Mouse (Mus musculus) liver, embryonic 15.5 days (tissue): ENCODE results near the gene Nsun2. TPM values are rescaled to one million over a fixed set of nuclear protein-coding genes. Genes with fewer than 3 reads are reported as not detected.
"Not testable (repeated sequence)": the region's sequence is repeated elsewhere in the genome, so short reads cannot be mapped to it uniquely, and the experiment has no call there.

ENCODE experiments used
- ATAC-seq: fragments of 200-750 bp; cut with Nextera tagmentation; 2 replicates; pipeline ENCODE4 v1.8.0; 2017; ENCODE audit warnings: moderate number of reproducible peaks, mild to moderate bottlenecking, moderate library complexity; ENCODE audit not compliant: insufficient read depth
- H3K27ac ChIP-seq: fragments of 300-500 bp; sonication (generic); replicated peaks from 2 replicates; pipeline ENCODE4 v1.5.1; 2015; ENCODE audit warnings: mild to moderate bottlenecking, inconsistent platforms
- H3K27me3 ChIP-seq: fragments of 300-500 bp; sonication (generic); 2 replicates; pipeline ENCODE4 v1.6.1; 2015; ENCODE audit warnings: mild to moderate bottlenecking, inconsistent platforms
- H3K36me3 ChIP-seq: fragments of 300-500 bp; sonication (generic); replicated peaks from 2 replicates; pipeline ENCODE4 v1.6.1; 2015; ENCODE audit warnings: moderate library complexity, mild to moderate bottlenecking, inconsistent platforms
- H3K4me1 ChIP-seq: fragments of 300-500 bp; sonication (generic); replicated peaks from 2 replicates; pipeline ENCODE4 v1.6.1; 2015; ENCODE audit warnings: inconsistent platforms
- H3K4me2 ChIP-seq: fragments of 300-500 bp; sonication (generic); 2 replicates; pipeline ENCODE4 v1.6.1; 2015; ENCODE audit warnings: moderate library complexity, mild to moderate bottlenecking, inconsistent platforms
- H3K4me3 ChIP-seq: fragments of 300-500 bp; sonication (generic); replicated peaks from 2 replicates; pipeline ENCODE4 v1.5.1; 2015; ENCODE audit warnings: mild to moderate bottlenecking, inconsistent platforms
- H3K9ac ChIP-seq: fragments of 300-500 bp; sonication (generic); 2 replicates; pipeline ENCODE4 v1.6.1; 2015; ENCODE audit warnings: moderate library complexity, mild to moderate bottlenecking, inconsistent platforms
- H3K9me3 ChIP-seq: fragments of 300-500 bp; sonication (generic); replicated peaks from 2 replicates; pipeline ENCODE4 v1.6.1; 2016; ENCODE audit warnings: inconsistent platforms
- WGBS: fragments of 180-500 bp; shearing (Covaris S2); methylation state at CpG from one replicate; pipeline ENCODE4 v1.1.7; 2015; ENCODE audit warnings: mixed read lengths; ENCODE audit not compliant: insufficient replicate concordance; 5-methylcytosine and 5-hydroxymethylcytosine counted together
- polyA plus RNA-seq: library from polyadenylated mRNA; unstranded; fragments of >200 nt; fragmentation: Nextera tagmentation; extraction: Ambion mirVana; gene quantifications from 2 replicates; pipeline ENCODE4 v1.2.1, GENCODE M21; 2015

Gene Nsun2
- polyA plus RNA-seq, 1 experiment from 2014 or later = 84.3 TPM

DNA sequence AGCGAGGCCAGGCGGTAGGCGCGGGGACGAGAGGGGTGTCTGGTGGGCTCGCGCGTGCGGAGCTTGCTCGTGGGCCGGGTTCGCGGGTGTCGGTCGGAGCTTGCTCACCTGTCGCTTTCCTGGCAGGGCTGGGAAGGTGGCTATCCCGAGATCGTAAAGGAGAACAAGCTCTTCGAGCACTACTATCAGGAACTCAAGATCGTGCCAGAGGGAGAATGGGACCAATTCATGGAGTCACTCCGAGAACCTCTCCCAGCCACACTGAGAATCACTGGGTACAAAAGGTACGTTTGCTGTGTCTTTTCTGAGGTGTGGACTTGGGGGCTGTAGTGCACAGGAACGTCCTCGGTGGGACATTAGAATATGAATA is 78.6 kb downstream of the Nsun2 start:
- Histone ChIP-seq H3K36me3 (peaks cover 32% of the 10 kb centered on the region), H3K4me3 (peak overlapping the region; percentile 90), H3K4me2 (peak overlapping the region; percentile 98), H3K9ac (peak overlapping the region; percentile 79), H3K4me1 (peaks cover 21% of the 10 kb centered on the region), H3K9me3 (no peaks in the 10 kb centered on the region), H3K27me3 (0 out of 2 replicates have a peak, but pooled peaks cover 7% of the 10 kb centered on the region), H3K27ac (peak overlapping the region; percentile 15)
- no peak for ATAC-seq
- 0% methylated on average over 24 of the region's 24 CpGs for WGBS

DNA sequence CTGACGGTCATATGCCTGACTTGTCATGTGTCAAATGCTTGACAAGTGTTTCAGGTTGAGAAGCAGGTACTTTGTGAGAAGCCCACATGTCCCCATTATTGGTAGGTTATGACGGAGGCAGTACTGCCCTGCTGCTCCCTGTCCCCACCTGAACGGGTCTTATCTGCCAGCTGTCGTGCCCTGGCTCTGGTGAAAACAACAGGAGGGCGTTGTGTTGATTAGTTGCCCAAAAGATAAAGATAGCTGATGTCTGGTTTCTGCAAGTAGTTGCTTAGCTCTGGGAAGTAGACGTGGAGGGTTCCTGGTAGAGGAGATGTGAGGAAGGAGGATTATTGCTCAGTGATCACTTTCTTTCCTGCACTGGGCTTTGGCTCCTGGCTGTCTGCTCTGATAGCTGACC is 83.2 kb downstream of the Nsun2 start:
- no peaks in the 10 kb centered on the region for H3K9me3 ChIP-seq
- no peak overlapping the region for H3K4me3 ChIP-seq
- no peak overlapping the region for H3K9ac ChIP-seq
- H3K4me2 ChIP-seq = no peak overlapping the region
- no peak overlapping the region for H3K27ac ChIP-seq
- peaks cover 13% of the 10 kb centered on the region for H3K4me1 ChIP-seq
- ATAC-seq = no peak
- 48% methylated on average over 6 of the region's 6 CpGs for WGBS
- no peaks in the 10 kb centered on the region for H3K27me3 ChIP-seq
- peaks cover 73% of the 10 kb centered on the region for H3K36me3 ChIP-seq

DNA sequence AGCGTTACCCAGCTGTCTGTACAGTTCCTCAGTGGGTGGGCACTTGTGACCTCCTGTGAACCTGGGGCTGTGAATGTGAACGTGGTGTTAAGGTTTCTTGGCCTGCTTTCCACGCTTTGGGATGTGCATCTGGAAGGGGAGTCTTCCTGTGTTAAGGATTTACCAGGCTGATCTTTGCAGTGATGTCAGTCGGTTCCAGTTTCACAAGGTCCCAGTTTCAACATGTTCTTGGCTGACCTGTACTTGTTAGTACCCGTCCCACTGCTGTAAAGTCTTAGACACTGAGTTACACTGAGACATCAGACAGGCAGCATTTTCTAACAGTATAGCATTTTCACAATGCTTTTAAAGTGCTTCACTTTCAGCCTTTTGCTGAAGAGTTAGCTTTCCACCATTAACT is 90.3 kb downstream of the Nsun2 start:
- 80% methylated on average over 5 of the region's 5 CpGs for WGBS

DNA sequence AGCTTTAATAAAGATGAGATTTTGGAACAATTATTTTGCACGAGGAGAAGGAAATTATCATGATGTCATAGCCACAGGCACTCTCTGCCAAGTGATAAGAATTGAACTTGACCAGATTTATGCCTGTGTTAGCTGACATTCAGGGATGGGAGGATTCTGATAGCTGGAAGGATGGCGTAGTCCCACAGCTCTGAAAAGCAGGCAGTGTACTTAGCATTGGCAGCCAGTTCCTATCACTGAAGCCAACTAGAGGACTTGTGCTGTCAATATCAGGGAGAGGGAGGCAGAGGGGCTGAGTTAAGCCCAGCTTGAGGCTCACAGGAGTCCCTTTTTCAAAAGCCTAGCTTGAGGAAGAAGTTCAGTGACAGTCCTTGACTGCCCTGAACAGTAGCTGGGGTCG is 91.0 kb downstream of the Nsun2 start:
- Histone ChIP-seq H3K4me2 (no peak overlapping the region), H3K9ac (no peak overlapping the region), H3K4me1 (no peaks in the 10 kb centered on the region), H3K27ac (no peak overlapping the region), H3K36me3 (peaks cover 91% of the 10 kb centered on the region), H3K27me3 (no peaks in the 10 kb centered on the region), H3K4me3 (no peak overlapping the region), H3K9me3 (no peaks in the 10 kb centered on the region)
- 57% methylated on average over 3 of the region's 3 CpGs for WGBS
- no peak for ATAC-seq

More for the DNA sequence above, 90.3 kb downstream of the Nsun2 start:
- Histone ChIP-seq H3K27ac (no peak overlapping the region), H3K4me3 (no peak overlapping the region), H3K27me3 (no peaks in the 10 kb centered on the region), H3K36me3 (peaks cover 91% of the 10 kb centered on the region), H3K9me3 (no peaks in the 10 kb centered on the region), H3K9ac (no peak overlapping the region), H3K4me1 (no peaks in the 10 kb centered on the region), H3K4me2 (no peak overlapping the region)
- ATAC-seq = no peak

DNA sequence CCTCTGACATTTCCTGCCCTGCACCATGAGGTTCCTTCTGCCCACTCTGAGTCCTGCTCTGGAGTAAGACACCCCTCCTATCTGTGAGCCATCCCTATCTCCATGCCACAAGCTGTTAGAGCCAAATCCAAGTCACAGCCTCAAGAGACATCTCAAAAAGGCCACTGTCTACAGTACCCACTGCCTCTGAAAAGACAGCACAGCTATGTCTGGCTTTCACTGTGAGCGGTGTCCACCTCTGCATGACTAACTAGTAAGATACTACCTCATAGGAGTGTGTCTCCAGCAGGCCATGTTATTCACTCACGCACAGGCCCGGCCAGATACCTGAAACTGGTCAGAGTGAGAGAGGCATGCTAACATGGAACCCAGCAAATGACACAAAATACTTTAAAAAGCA is 94.4 kb downstream of the Nsun2 start:
- no peak overlapping the region for H3K27ac ChIP-seq
- WGBS = 80% methylated on average over 3 of the region's 3 CpGs
- no peaks in the 10 kb centered on the region for H3K4me1 ChIP-seq
- H3K36me3 ChIP-seq = peaks cover 99% of the 10 kb centered on the region
- no peak for ATAC-seq
- no peak overlapping the region for H3K4me3 ChIP-seq
- no peaks in the 10 kb centered on the region for H3K27me3 ChIP-seq
- H3K9ac ChIP-seq = no peak overlapping the region
- no peak overlapping the region for H3K4me2 ChIP-seq
- H3K9me3 ChIP-seq = no peaks in the 10 kb centered on the region

DNA sequence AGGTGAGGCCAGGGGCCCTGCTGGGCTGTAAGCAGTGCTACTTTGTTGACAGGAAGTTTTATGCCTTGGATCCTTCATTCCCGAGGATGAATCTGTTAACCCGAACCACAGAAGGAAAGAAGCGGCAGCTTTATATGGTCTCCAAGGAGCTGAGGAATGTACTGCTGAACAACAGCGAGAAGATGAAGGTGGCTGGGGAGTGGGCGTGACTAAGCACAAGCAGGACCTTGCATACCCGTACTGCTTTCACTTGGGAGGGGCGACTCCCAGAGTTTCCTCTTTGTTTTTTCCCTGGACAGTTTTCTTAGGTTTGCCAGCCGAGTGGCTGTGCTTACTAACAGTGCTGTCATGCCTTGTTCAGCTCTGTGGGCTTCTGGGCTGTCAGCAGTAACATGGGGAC is 97.0 kb downstream of the Nsun2 start:
- 74% methylated on average over 8 of the region's 8 CpGs for WGBS

DNA sequence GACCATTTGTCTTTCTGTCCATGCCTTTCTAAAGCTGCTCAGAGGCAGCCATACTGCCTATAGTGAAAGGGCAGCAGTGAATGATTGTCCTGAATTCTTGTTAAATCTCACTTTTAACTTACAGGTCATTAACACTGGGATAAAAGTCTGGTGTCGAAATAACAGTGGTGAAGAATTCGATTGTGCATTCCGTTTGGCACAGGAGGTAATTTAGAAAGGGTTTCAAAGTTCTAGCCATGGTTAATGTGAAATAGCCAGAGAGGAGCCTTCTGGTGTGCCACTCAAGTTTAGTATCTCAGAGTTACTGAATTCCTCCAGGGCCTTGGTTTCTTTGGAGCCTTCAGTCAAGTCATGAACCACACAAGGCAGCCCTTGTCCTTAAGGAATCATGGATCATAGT is 97.6 kb downstream of the Nsun2 start:
- ATAC-seq = no peak
- H3K36me3 ChIP-seq = peaks cover 97% of the 10 kb centered on the region
- no peak overlapping the region for H3K4me3 ChIP-seq
- H3K4me1 ChIP-seq = no peaks in the 10 kb centered on the region; the same call in 1 of the 2 replicates
- WGBS = 81% methylated on average over 3 of the region's 3 CpGs
- no peak overlapping the region for H3K4me2 ChIP-seq
- no peaks in the 10 kb centered on the region for H3K27me3 ChIP-seq
- H3K27ac ChIP-seq = no peak overlapping the region
- no peaks in the 10 kb centered on the region for H3K9me3 ChIP-seq
- H3K9ac ChIP-seq = no peak overlapping the region

More for the DNA sequence above, 97.0 kb downstream of the Nsun2 start:
- H3K9me3 ChIP-seq = no peaks in the 10 kb centered on the region
- H3K36me3 ChIP-seq = peaks cover 99% of the 10 kb centered on the region
- no peak overlapping the region for H3K4me2 ChIP-seq
- H3K27me3 ChIP-seq = no peaks in the 10 kb centered on the region
- H3K9ac ChIP-seq = no peak overlapping the region
- H3K4me1 ChIP-seq = no peaks in the 10 kb centered on the region; the same call in 1 of the 2 replicates
- H3K4me3 ChIP-seq = no peak overlapping the region
- H3K27ac ChIP-seq = no peak overlapping the region
- no peak for ATAC-seq

DNA sequence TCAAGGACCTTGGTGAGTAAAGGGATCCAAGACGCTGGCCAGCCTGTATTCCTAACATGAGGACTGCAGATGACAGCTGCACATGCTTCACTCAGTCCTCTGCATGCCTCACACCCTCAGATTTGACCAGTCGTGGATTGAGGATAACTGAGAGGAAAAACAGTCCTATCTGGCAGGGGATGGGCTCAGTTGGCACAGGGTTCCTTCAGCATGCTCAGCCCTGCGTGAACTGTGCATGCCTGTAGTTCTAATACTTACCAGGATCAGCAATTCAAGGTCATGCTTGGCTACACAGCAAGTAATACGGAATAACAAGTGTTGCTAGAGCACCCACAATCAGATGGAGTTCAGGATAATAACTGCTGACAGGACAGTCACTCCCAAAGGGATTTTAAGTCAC is 98.1 kb downstream of the Nsun2 start:
- WGBS = 74% methylated on average over 4 of the region's 4 CpGs
- Histone ChIP-seq H3K27ac (no peak overlapping the region), H3K4me3 (no peak overlapping the region), H3K27me3 (no peaks in the 10 kb centered on the region), H3K36me3 (peaks cover 96% of the 10 kb centered on the region), H3K9me3 (no peaks in the 10 kb centered on the region), H3K4me1 (no peaks in the 10 kb centered on the region; the same call in 1 of the 2 replicates), H3K4me2 (no peak overlapping the region), H3K9ac (no peak overlapping the region)
- ATAC-seq = no peak

DNA sequence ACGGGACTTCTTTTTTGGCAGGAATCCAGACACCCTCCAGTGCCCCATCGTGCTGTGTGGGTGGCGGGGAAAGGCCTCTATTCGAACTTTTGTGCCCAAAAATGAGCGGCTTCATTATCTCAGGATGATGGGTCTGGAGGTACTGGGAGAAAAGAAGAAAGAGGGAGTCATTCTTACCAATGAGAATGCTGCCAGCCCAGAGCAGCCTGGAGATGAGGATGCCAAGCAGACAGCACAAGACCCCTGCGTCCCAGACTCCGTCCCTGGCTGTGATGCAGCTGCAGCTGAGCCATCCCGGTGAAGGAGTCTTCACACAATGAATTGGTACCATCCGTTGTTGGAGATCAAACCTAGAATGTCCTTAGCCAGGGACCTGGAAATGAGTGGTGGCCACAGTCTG is 100.0 kb downstream of the Nsun2 start:
- WGBS = 72% methylated on average over 9 of the region's 9 CpGs
- Histone ChIP-seq H3K4me3 (no peak overlapping the region), H3K36me3 (peaks cover 91% of the 10 kb centered on the region), H3K4me2 (no peak overlapping the region), H3K27ac (no peak overlapping the region), H3K9ac (no peak overlapping the region), H3K27me3 (no peaks in the 10 kb centered on the region), H3K9me3 (no peaks in the 10 kb centered on the region), H3K4me1 (peaks cover 6% of the 10 kb centered on the region; the same call in 1 of the 2 replicates)
- no peak for ATAC-seq

DNA sequence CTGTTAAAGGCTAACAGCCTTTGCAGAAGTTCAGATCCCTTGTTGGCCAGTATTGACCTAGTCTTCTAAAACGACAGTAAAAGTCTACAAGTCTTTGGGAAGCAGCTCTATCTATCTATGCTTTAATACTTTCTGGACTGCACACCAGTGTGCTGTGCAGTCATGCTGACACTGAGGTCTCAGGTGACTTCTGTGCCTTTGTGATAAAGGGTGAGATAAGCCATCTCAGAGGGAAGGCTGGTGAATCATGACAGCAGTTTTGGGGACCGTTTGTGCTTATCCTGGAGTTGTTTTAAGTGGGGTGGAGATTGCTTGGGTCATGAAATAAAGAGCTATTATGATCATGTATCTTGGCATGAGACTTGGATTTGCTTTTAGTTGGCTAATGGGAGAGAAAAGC is 100.4 kb downstream of the Nsun2 start:
- H3K27me3 ChIP-seq = no peaks in the 10 kb centered on the region
- no peak overlapping the region for H3K4me2 ChIP-seq
- H3K27ac ChIP-seq = no peak overlapping the region
- no peaks in the 10 kb centered on the region for H3K9me3 ChIP-seq
- peaks cover 6% of the 10 kb centered on the region; the same call in 1 of the 2 replicates for H3K4me1 ChIP-seq
- H3K36me3 ChIP-seq = peaks cover 90% of the 10 kb centered on the region
- 36% methylated on average over 2 of the region's 2 CpGs for WGBS
- H3K9ac ChIP-seq = no peak overlapping the region
- no peak for ATAC-seq
- H3K4me3 ChIP-seq = no peak overlapping the region

DNA sequence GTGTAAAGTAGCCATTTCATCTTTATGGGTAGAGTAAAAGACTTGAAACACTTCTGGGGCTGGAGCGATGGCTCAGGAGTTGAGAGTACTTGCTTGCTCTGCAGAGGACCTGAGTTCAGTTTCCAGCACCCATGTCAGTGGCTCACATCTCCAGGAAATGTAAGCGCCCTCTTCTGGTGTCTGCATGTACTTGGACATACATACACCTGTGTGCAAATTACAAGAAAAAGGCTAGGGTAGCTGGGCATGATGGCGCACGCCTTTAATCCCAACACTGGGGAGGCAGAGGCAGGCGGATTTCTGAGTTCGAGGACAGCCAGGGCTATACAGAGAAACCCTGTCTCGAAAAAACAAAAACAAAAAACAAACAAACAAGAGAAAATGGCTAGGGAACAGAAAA is 102.3 kb downstream of the Nsun2 start:
- H3K4me3 ChIP-seq, H3K4me2 ChIP-seq, H3K9me3 ChIP-seq, H3K9ac ChIP-seq, ATAC-seq, H3K4me1 ChIP-seq, H3K27me3 ChIP-seq, H3K27ac ChIP-seq: not testable (repeated sequence)
- whole genome bisulfite sequencing = 78% methylated on average over 7 of the region's 7 CpGs
- peaks cover 85% of the 10 kb centered on the region for H3K36me3 ChIP-seq

DNA sequence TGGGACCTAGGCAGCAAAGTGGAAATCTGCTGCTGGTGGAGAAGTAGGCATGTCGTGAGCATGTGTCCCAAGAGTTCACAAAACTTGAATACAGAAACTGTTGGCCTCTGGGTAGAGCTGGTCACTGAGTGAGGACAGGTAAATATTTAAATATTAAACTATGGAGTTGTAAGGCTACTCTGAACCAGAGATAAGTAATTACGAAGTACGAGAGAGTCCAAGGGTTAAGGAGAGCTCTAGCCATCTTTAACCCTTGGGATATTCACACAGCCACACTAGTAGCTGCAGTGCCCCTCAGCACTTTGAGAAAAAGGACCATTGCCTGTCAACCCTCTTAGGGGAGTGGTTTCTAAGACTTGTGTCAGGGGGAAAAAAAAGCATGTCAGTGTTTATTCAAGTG is 102.8 kb downstream of the Nsun2 start:
- Histone ChIP-seq H3K36me3 (peaks cover 80% of the 10 kb centered on the region), H3K4me2 (no peak overlapping the region), H3K9ac (no peak overlapping the region), H3K27ac (no peak overlapping the region), H3K9me3 (no peaks in the 10 kb centered on the region), H3K4me1 (peaks cover 6% of the 10 kb centered on the region; the same call in 1 of the 2 replicates), H3K27me3 (no peaks in the 10 kb centered on the region), H3K4me3 (no peak overlapping the region)
- no peak for ATAC-seq
- WGBS = 66% methylated on average over 3 of the region's 3 CpGs
